Mouse (Mus musculus) G1E (cell line): ENCODE data around the gene Megf9.

ENCODE experiments used
- CTCF ChIP-seq: IDR thresholded peaks from 2 replicates; pipeline ENCODE4 v1.5.1; 2012; ENCODE audit warnings: low read depth, low read length, inconsistent platforms, mixed read lengths
- GATA1 ChIP-seq: IDR thresholded peaks from 2 replicates; pipeline ENCODE4 v1.6.1; 2012; ENCODE audit warnings: borderline replicate concordance, low read length, inconsistent platforms, mixed read lengths

GRCm38 (mm10) chr4:70399476-70399875 is 135.3 kb downstream of the Megf9 start:
- TF ChIP-seq CTCF (no peak), GATA1 (no peak)
